Mouse (Mus musculus): Measurements from ENCODE around the gene Spata1.

GRCm38 (mm10) chr3:146448372-146448771 is 51.2 kb downstream of the Spata1 start:
- TF ChIP-seq CTCF (IDR thresholded peaks at IDR 0.05; ENCODE audit: low read depth) (no peak), EP300 (IDR thresholded peaks at IDR 0.05; ENCODE audit: low read depth) (no peak)
